Mouse (Mus musculus) heart, adult 18-20 months (tissue): ENCODE measurements at regions not wholly inside any gene's neighbourhood (a gene's known extent, or its start where the extent isn't known, plus 50 kb on each side); places are given as distances from the start of the nearest gene placed in this dataset.

Source experiments
- DNase-seq, 2 experiments: peaks; one replicate each; pipeline ENCODE4 v3.0.0; 2021 to 2022; ENCODE audit warnings: mixed read lengths in 1 of 2

- no peak for DNase-seq
Measured at GRCm38 (mm10) chr14:78438064-78438677, 98.4 kb downstream of the Akap11 start.

DNA sequence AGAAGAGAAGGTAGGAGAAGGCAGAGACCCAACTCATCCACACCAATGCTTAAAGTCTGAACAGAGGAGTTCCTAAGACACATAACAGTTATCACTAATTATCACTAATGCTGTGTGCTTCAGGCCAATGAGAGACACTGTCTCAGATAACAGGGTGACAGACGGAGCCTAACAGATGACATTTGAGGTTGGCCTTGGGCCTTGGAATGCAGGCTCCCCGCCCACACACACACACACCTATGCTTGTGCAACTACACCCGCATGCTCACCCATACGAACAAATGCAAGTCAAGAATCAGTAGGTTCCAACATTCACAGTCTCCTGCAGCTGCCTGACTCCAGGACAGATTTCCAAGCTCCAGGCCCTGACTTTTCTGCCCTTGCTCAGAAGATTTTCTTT is 100.0 kb downstream of the Akap11 start:
- DNase-seq = no peak

GRCm38 (mm10) chr14:78435982-78436381 is 100.6 kb downstream of the Akap11 start:
- DNase-seq = no peak

GRCm38 (mm10) chr14:78435561-78435960 is 101.0 kb downstream of the Akap11 start:
- DNase-seq = no peak

DNA sequence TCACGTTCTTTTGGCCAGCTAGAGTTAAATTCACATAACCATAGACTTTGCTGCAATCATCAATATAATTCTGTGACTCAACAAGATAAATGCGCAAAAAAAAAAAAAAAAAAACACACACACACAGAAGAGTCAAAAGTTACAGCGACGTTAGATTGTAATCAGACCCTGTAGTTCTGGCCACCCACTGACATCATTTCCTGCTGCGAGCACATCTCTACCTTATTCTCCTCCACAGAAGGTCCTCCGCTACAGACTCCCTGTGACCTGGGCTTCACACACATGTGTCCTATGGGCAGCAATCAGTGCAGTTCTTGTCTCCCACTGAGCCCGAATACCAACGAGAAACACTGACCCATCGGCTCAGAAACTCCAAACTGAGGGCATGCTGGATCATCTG is 101.9 kb downstream of the Akap11 start:
- DNase-seq = no peak

GRCm38 (mm10) chr14:78434126-78434525 is 102.5 kb downstream of the Akap11 start:
- no peak for DNase-seq

GRCm38 (mm10) chr14:78432471-78432870 is 104.1 kb downstream of the Akap11 start:
- no peak for DNase-seq

DNA sequence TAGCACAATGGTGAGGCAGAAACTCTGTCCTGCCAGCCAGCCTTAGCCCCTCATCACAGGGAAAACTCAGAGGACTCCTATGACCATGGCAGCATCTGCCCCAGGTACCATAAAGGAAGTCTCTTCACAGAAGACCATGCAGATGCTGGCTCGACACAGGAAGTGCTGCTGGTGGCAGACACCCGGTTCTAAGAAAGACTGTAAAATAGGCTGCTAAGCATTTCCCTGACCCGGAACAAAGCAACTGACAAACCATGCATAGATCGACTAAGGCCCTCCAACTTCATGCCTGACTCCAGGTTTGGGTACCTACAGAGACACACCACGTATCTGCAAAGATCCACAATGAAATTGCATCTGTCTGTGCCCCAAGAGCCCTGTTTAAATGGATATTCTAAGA is 104.7 kb downstream of the Akap11 start:
- no peak for DNase-seq

GRCm38 (mm10) chr14:78431406-78431805 is 105.2 kb downstream of the Akap11 start:
- DNase-seq = no peak

GRCm38 (mm10) chr14:78428233-78429019 is 108.2 kb downstream of the Akap11 start:
- DNase-seq = peak; percentile 36 to 43

- no peak for DNase-seq
Measured at GRCm38 (mm10) chr14:78427062-78427461, 109.5 kb downstream of the Akap11 start.

- no peak for DNase-seq
Measured at GRCm38 (mm10) chr14:78422601-78423000, 114.0 kb downstream of the Akap11 start.

- DNase-seq = no peak
Measured at GRCm38 (mm10) chr14:78420966-78421365, 113.1 kb upstream of the Tnfsf11 start.

DNA sequence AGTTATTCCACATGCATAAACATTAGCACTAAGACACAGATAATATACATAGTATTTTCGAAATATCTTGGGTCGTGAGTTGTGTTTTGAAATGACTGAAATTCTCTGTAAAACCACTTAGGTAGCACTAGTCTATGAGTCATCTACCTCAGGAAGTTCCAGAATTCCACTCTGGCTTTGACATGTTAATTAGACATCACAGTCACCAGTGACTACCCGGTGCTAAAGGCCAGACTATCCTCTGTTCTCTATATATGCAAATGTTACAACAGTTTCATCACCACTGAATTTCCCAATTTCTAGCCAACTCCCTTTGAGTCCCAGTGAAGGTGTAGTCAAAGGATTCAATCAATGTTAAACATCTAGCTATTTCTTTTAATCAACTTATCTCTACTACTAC is 112.3 kb upstream of the Tnfsf11 start:
- no peak for DNase-seq

DNA sequence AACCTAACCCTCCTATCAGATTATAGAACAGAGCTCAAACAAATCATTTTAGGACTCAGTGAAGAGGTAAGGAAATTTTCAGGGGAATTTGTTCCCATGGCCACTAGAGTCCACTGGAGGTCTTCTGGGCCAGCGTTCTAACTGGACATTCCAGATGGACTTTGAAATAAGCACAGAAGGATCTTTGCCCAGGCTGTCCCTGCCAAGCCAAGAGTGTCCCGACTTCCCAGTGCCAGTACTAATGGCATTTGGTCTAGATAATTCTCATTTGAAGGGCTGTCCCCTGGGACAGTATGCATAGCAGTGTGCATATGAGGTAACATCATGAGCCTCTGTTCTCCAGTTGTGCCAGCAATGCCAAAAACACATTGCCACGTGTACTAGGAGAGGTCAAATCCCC is 97.7 kb upstream of the Tnfsf11 start:
- DNase-seq = no peak

GRCm38 (mm10) chr14:78397914-78398313 is 90.1 kb upstream of the Tnfsf11 start:
- DNase-seq = no peak

DNA sequence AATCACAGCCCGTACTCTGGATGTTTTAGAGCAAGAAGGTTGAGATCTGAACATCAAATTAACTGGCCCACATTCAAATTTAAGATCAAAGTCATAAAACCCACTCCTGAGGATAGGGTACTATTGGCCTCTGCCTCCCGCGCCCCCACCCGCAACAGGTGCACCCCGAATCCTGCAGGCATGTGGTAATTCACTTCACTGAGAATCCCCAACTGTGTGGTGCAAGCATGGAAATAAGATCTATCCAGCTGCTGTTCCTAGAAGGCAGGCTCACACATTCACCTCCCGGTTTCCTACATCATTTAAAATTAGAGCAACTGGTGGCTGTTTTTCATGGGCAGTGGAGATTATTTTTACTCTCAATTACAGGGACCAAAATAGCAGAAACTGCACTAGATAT is 87.8 kb upstream of the Tnfsf11 start:
- no peak for DNase-seq

DNA sequence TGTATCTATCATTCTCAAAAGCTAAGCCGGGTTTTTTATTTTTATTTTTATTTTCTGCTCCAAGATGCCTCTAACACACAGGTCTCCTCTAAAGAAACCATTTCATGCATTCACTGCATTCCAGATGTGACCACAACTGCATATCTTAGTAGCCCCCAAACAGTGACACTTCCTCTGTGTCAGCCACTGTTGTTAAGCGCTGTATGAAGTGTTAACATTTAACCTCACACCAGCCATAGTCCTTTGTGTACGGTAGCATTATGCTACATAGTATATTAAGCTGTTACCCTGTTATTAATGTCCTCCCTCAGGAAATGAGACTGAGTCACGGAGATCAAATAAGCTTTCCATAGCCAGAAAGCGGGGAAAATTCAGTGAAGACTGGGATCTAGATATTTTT is 79.2 kb upstream of the Tnfsf11 start:
- no peak for DNase-seq

GRCm38 (mm10) chr14:78384370-78384769 is 76.5 kb upstream of the Tnfsf11 start:
- DNase-seq = no peak

- peak; percentile 93 to 94 for DNase-seq
Measured at GRCm38 (mm10) chr14:78383256-78383709, 75.4 kb upstream of the Tnfsf11 start.

DNA sequence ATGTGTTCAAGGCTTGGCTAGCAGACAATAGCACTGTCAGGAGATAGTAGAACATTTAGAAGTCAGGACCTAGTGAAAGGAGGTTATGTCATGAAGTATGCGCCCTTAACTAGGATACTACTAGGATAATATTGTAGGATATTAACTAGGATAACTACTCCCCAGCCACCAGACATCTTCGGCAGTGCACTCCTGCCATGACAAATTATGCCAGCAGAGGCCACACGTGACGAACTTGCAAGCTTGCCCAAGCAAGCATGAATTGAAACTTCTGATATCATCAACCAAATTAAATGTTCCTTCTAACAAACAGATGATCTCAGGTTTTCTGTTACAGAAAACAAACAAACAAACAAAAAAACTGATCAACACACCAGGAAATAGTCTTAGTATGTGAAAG is 72.2 kb upstream of the Tnfsf11 start:
- peak in 1 of 2 experiments; percentile 7 for DNase-seq

GRCm38 (mm10) chr14:78376591-78376990 is 68.7 kb upstream of the Tnfsf11 start:
- no peak for DNase-seq

DNA sequence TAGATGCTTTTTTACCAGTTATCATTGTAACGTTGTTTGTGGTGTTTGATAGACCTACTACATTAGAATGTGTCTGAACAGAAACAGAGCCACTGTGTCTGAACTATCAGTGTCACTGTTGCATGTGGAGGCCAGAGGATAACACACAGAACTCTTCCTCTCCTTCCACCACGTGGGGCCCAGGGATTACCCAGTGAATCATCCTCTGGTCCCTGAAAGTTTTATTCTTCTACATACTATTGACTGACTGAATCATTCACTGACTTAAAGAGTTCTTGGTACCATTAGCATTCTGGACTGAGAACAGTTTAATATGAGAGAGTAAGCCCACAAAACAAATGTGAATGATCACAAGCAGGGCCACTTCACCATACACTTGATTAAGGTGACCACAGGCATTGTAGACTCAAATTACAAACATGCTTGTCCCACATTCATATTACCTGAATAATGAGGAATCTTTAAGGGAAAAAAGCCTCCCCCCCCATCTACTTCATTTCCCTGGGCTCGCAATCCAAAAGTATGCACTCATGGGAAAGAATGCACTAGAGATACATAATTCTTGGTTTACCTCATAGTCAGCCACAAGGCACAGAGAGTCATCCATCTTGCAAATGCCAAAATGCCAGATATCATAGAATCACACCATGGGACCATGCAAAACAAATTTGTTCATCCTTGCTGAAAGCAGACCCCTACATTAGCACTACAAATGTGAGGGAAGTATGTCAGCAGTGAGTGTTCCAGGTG is 68.1 kb upstream of the Tnfsf11 start:
- no peak for DNase-seq
